Mouse (Mus musculus) brain, embryonic 14.5 days (tissue): ENCODE measurements around the gene Nudt1.

Source experiments
- CTCF ChIP-seq: fragments of 200-500 bp; IDR thresholded peaks from 2 replicates; pipeline ENCODE4 v1.5.1; 2012; ENCODE audit warnings: inconsistent platforms, mild to moderate bottlenecking, moderate library complexity, borderline replicate concordance; ENCODE audit not compliant: insufficient read depth, insufficient read length; ENCODE audit errors: extremely low read depth
- POLR2A ChIP-seq: fragments of 200-500 bp; IDR thresholded peaks from 2 replicates; pipeline ENCODE4 v1.6.1; 2012; ENCODE audit warnings: mild to moderate bottlenecking, inconsistent platforms, borderline replicate concordance; ENCODE audit not compliant: poor library complexity, insufficient read depth, insufficient read length, severe bottlenecking; ENCODE audit errors: extremely low read depth

GRCm38 (mm10) chr5:140350731-140351497 is 29.5 kb downstream of the Nudt1 start:
- no peak for TF ChIP-seq POLR2A
- no peak for TF ChIP-seq CTCF
